Mouse (Mus musculus): Measurements from ENCODE around the gene Sh2b3.

The Sh2b3 gene

DNA sequence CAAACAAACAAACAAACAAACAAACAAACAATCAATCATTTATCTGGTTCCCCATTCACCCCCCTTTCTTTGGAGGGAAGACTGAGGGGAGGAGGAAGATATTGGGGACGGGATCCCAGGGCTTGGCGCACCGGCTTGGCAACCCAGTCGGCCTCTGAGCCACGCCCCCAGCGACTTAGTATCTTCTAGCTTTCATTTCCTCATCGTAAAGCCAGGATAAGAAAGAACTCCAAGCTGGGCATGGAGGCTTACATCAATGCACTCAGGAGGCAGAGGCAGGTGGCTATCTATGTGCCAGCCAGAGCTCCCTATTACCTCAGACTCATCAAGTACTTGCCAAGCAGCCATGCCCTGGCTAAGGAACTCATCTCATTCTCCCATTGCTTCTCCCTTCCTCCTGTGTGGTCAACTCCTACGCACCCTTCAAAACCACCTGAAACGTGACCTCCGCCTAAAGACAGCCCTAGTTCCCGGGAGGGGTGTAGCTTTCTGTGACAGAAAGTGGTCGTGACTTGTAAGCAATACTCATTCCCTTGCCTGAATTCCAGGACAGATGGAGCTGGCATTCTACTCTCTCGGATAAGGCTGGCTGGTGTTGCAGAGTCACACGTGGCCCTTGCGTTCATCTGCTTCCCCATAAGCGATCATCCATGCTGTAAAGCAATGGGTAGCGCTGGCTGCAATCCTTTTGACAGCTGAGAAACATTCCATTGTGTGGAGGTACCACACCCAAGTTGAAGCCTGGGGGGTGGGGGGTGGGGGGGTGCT lies 5.9 kb upstream of the Sh2b3 start:
- DNase-seq, result no peak

DNA sequence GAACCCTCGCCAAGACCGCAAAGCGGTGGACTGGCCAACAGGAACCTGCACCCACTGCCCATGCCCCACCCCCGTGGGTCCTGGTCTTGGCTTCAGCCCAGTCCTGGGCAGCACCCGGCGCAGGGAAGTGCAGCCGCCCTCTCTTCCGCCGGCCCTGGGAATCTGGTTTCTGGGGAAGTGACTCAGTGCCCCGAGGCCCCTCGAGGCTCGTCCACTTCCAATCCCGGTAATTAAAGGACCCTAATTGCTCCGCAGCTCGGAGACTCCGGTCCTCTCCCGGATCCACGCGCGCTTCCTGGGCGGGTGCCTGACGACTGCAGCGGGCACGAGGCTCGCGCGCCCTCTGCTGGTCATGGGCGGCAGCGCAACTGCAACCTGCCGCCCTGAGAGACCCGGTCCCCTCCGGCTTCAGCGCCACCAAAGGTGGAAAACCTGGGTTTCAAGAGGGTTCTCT lies 5.2 kb upstream of the Sh2b3 start:
- DNase-seq, result peak; percentile 99

DNA sequence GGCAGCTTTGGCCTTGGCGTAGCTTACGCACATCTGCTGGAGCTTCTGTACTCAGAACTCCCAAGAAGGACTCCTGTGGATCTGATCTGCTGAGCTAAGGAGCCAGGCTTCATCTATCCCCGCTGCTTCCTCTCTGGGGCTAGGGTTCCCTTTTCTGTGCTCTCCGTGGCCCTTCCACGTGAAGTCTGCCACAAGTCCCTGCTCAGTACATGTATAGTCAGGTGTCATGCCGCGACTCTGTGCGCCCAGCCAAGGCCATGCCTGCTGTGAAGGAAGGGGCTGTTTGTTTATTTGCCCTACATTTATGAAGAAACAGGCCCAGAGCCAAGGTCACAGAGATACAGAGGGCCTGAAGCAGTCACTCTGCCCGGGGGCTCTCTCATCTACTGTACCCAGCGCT lies 4.5 kb upstream of the Sh2b3 start:
- peak; percentile 97 for DNase-seq

DNA sequence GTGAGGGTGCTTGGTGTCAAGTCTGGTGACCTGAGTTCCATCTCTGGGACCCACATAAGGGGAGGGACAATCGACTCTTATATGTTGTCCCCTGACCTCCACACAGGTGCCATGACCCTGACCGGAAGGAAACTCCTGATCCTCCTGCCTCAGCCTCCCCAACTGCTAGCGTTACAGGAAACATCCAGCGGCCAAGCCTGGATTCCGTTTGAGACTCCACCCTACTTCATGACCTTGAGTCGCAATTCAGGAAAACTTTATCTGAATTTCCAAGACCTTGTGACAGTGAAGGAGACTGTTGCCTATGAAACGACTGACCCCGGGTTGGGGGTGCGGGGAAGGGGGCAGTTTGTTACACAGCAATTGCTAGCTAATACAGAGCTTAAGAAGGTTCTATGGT lies 4.1 kb upstream of the Sh2b3 start:
- no peak for DNase-seq

DNA sequence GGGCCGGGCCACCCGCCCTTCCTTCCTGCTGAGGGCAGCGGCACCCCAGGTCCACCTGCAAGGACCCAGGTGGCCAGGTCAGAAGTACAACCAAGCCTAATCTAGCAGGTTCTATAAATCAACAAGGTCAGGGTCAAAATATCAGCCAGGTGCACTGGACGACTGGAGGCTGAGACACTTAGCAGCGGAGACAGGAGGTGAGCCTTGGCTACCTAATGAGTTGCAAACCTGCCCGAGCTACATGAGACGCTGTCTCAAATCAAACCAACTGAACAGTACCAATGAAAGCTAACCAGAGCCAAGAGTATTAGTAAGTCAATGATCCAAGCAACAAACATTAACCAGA lies 1.7 kb upstream of the Sh2b3 start:
- no peak for DNase-seq

DNA sequence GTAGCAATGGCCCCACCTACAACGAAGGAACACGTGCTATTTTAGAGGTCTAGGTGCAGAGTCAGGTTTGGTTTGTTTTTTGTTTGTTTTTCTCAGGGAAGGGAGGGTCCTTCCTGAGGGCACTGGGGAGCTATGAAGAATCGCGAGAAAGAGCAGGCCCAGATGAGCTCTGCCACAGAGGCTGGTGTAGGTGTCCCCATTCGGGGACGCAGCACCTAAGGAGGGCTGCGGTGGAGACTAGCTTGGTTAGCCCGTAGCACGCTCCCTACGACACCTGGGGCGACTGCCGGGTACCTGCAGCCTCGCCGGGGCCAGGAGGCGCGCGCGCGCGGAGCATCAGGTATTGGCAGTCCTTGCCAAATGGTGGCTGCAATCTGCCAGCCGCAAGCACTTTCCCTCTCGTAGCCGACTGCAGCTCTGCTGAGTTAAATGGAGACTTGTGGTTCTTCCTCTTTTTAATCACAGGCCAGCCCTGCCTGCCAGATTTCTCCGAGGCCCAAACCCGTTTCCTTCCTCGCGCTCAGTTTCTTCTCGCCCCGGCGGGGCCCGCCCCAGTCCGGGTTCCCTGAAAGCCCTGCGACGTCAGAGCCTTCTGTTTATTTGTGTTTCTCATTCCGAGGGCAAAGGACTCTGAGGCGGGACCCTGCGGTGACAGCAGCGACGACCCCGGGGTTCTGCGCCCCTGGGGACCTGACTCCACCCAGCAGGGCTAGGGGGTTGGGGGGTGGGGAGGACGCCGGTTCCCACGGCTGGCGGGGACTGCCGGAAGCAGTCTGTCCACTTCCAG lies 1.1 kb upstream of the Sh2b3 start:
- peak; percentile 99 for DNase-seq

DNA sequence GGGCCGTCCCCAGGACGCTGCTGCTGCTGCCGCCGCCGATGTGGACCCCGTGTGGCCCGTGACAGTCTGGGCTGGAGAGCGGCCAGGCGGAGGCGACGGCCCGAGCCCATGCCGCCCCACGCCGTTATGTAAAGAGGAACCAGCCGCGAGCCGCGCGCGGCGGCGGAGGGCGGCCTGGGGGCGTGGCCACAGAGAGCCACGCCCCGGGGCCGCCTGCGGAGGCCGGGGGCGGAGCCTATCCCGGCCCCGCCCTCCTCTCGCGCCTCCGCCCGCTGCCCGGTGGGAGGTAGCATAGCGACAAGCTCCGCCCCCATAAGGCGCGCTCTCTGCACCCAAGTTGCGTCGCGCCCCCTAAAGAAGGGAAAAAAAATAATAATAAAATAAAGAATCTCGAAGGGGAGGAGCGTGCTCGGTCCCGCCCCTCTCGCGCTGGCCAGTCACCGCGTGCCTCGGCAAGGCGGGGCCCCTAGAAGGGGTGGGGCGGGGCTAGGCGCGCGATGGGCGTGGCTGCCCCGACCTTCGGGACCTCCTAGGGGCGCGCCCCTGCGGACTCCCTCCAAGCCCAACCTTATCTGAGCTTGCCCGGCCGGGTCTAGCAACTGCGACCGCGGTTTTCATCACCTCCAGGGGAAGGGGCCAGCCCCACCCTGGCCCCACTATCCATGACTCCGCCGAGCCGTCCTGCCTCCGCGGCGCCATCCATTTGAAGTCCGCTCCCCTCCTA lies 592 bp downstream of the Sh2b3 start:
- peak; percentile 100 for DNase-seq

DNA sequence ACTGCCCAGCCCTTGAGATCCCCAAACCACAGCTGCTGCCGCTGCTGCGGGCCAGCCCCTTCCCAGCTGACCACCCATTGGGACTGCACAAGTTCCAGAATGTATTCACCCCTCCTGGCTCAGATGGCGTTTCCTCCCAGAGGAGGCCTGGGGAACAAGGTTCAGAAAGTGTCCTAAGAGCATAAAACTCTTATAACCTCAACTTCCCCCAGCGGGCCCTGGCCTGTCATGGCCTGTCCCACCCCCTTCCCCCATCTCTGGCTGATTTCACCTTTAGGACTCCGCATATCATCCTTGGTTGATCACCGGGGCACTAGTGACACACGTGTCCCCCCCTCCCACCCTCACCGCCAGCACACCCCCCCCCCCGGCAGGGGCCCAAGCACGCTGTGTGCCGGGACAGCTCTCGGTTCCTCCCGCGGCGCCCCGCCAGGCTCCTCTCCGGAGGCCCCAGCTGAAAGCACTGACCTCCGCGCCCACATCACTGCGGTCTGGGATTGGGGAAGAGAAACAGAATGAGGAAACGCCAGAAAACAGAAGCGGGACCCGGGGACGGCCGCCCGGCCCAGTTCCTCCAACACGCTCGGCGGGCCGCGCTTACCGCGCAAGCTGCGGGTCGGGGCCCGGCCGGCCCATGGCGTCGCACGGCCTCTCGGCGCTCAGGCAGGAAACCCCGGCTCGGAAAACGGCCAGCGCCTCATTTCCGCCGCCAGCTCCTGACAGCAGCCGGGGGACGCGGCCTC lies 1.3 kb downstream of the Sh2b3 start:
- peak; percentile 97 for DNase-seq

DNA sequence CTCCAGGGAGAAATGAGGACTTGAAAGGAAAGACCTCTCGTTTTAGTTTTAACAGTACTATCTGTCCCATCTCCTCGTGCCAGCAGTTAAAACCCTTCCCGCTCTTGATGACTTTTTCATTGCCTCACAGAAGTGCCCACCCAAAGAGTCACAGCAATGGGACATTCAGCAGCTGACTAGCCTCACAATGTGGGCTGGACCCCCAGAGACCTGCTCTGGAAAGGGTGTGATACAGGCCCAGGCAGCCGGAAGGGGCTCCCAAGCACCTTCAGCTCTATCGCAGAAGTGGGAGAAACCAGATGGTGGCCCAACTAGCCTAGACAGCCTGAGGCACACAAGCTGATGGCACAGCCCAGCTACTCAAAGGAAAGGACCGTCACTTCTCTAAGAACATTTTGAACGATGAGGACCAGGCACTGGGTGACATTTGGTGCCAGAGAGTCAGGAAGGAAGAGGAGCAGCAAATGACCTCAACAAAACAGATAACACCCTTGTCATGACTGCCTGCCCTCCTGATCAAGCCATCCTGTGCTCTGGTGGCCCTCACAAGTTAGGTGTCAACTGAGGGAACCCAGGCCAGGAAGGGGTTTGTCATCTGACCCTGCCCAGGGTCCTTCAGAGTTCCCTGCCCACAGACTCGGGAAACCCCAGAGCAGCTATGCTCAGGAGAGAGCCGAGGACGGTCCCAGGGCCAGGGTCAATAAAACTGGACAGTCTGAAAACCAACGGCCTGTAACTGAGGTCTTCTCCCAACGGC lies 2.3 kb downstream of the Sh2b3 start:
- DNase-seq, result peak; percentile 95

DNA sequence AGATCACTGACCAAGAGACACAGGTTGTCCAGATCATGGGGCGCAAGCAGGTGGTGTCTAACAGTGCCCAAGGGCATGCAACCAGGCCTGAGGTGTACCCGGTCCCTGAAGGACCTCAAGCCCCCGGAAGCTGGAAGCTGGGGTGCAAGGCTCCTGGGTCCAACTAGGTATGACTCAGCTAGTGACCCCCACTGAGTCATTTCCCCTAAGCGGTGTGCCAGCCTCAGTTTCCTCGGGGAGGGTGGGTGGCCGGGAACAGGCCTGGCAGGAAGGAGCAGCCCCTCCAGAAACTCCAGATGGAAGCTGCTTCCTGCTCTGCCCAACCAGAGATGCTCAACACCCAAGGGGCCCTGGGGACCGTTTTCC lies 3.2 kb downstream of the Sh2b3 start:
- no peak for DNase-seq

DNA sequence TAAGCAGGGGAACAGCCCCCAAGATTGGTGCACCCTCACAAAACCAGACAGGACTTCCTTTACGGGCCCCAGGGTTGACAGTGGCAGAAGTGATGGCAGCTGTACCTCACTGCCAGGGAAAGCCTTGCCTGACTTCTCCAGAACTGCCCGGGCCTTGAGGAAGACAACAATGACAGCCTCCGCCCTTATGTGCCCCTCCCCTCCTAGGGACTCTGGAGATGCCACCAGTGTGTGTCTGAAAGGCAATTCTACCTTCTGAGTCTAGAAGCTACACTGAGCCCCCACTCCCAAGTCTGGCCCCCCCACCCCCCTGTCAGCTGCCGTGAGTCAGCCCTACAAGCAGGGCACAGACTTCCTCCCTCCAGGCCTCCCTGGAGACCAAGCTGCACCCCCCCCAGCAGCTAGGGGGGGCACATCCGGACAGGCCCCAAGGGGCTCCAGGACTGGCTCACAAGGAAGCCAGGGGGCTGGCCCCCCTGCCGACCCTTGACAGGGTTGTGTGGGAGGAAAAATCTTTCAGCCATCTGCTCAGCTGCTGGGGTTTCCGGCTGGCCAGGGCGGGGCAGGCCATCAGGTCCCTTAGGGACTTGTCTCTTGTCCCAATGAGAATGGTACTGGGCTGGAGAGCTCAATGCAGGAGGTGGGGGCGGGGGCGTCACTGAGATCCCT lies 3.7 kb downstream of the Sh2b3 start:
- DNase-seq, result peak; percentile 99

DNA sequence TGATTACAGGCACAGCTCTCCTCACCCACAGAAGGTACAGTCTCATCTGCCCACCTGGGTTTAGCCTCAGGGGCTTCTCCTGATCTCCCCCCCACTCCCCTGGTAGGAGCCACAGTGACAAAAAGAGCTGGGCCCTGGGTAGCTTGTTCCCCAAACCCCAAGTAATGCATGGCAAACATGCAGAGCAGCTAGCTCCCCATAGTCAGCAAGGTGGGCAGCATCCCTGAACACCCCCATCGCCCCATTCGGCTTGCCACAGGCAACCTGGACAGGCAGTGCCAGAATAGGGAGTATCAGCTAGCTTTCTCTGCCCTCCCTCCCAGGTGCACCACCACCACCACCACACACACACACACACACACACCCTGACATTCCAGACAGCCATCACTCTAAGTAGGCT lies 4.3 kb downstream of the Sh2b3 start:
- peak; percentile 96 for DNase-seq

DNA sequence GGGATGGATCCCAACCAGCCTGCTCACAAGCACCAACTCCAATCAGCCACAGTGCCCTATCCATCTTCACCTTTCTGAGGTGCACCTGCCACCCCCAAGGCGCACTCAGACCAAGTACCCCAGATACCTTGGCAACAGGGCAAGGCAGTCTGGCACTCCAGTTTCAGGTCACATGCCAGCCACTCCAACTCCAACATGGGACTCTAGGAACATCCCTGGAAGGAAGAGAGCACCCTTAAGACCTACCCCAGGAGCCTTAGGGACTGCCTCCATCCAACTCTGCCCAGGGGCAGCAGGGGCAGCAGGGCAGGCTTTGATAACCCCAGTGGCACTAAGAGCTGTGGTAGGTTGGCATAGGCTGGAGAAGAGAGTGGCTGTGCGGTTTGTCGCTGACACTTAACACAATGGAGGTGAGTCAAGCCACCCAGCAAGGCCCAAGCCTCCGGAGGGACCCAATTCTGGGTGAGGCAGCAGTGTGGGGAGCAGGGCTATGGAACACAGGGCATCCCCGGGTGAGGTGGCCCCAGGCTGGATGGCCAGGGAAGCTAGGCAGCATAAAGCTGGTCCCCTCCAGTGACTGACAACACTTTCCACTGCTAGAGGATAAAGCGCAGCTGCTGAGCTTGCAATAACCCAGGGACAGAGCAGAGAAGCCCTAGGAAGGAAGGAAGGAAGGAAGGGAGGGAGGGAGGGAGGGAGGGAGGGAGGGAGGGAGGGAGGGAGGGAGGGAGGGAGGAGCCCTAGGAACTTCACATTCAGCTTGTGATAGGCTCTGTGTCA lies 4.9 kb downstream of the Sh2b3 start:
- peak; percentile 97 for DNase-seq

DNA sequence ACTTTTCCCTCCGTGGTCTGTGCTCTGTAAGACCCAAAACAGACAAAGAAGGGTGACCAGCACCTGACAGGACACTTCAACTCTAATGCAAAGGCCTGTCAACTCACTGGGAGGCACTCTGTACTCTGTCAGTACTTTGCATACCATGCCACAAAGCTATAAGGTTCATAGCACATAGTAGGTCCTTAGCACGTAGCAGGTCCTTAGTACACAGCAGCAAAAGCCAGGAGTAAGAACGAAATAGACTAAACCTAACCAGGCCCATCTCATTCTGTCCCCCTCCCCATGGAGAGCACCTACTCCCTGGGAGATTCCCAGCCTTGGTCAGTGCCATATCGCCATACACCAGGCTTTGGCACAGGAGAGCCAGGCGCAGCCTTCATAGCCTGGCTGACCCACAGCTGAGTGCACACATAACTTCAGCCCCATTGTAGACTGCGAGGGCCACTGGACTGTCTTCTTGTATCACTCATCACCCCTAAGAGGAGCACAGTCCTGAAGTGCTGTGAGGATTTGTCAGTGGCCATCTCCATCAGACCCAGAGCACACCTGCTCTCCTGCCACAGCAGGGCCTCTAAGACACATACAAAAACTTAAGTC lies 6.3 kb downstream of the Sh2b3 start:
- peak; percentile 91 for DNase-seq

DNA sequence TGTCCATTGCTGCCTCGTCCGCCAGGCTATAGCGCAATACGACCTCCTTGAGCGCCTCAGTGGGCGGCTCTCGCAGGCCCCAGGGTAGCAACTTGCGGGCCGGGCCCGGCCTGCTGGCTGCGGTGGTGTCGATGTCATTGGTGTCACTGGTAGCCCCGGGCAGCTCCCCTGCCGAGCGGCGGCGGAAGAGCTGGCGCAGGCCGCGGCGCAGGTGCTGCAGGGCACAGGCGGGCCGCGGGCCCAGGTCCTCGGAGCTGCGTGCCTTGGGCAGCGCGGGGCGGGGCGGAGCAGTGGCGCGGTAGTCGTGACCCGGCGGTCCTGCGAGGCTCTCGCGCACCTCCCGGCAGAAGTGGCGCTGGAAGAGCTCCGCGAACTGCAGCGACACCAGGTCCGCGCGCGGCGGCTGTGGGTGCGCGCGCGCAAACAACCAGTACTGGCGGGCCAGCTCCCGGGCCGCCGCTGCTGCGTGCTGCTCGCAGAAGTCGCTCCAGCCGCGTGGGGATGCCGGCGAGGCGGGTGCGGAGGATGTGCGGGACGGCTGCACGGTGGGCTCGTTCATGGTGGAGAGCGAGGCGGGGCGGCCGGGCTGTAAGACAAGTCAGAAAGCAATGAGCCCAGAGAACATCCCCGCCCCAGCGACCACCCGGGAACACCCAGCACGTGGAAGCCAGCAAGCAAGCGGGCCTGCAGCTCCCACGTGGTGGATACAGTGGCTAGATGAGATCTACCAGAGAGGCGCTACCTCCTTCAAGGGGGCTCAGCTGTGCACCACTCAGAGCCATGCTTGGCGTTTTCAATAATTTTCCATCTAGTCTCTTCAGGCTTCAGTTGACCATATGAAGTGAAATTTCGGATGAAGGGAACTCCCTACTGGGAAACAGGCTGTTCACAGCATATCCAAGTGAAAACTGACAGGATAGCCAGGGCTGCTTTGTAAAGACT lies 8.7 kb downstream of the Sh2b3 start:
- DNase-seq, result peak; percentile 93

DNA sequence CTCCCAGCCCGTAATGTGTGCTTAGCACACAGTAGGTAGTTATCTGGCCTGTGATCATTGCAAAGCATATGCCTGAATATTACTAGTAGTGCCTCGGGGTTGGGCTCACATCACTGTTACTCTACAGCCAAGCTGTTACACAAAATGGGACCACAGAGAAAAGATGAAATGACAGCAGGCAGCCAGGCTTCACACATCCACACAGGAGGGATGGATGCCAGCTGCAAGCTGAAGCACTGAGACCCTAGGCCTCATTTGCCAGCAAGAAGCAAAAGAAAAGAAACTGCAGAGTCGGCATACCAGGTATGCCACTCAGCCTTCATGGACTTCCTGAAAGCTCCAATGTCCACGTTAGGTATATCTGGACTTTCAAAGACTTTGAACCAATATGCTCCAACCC lies 9.6 kb downstream of the Sh2b3 start:
- DNase-seq, result no peak

DNA sequence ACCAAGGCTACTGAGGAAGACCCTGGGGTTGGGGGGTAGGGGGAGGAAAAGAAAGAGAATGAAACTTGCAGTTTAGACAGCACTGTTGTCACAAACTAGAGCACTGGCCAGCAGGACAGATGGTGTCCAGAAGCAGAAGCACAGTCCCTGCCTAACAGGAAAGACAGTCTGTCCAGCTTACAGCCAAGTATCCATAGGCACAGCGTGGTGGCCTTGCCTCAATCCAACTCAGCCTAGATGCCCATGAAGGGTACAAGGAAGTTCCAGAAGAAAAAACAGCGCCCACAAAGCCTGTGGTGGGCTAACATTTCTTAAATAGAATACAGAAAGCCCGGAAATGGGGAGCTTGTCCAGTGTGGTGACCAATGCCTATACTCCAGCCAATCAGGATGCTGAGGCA lies 11.8 kb downstream of the Sh2b3 start:
- no peak for DNase-seq

DNA sequence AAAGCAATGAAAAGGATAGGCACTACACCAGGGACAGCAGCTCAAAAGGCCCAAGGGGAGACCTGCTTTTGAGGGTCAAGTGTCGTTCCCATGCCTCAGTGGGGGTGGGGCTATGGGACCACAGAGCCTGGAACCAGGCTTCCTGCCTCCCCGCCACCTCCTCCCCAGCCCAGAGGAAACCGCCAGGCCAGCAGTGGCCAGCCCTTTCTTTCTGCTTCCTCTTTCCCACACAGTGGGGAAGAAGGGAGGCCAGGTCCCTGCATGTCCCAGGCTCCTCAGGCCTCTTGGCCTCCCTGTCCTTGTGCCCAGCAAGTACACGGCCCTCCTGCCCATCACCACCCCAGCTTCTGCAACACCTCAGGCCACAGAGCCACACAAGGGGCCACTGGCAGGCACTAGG lies 13.3 kb downstream of the Sh2b3 start:
- DNase-seq, result peak; percentile 98

DNA sequence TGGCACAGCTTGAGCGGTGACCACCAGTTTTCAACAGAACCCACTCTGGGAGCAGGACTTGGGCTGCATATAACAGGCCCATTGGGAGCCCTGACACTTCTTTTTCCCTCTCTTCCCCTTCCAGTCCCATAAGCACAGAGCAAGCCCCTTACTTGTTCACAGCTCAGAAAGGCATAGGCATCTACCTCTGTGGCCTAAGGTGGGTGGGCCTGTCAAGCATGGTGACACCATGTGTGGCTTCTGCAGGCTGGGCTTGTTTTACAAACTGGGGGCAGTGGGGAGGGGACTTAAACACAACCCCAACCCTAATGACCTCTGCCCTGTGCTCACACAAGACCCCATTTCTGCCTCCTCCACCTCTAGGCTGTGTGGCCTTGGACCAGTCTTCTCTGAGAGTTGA lies 13.8 kb downstream of the Sh2b3 start:
- no peak for DNase-seq

Data from heart, adult 11 months (tissue).